Mouse (Mus musculus): Measurements from ENCODE around the gene Fbxo2.

DNA sequence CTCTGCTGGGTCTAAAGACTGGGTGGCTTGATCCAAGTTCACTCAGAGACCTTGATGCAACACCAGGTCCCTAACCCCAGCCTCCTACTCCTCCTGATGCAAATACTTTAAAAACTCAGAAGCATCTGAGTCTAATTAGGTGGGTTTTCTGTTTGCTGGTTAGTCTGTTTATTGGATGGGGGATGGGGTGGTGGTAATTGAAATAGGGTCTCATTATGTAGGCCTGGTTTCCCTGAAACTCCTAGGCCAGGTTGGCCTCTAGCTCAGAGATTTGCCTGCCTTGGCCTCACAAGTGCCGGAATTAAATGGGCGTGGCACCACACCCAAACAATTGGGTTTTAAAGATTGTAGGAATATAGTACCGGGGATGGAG lies 37.7 kb upstream of the Fbxo2 start:
- TF ChIP-seq CTCF (IDR thresholded peaks at IDR 0.05; ENCODE audit: low read depth, low read length), result no peak
- TF ChIP-seq POLR2A (IDR thresholded peaks at IDR 0.05; ENCODE audit: extremely low read depth, insufficient read depth, low read length), result no peak
